Mouse (Mus musculus) mouse trophoblast stem cell (cell line): ENCODE measurements around the gene Snx18.

Experiments used
- in situ Hi-C, 2 experiments: fragments of 300-500 bp; cut with MseI, MboI; formaldehyde crosslinking; loops; 2 replicates in 1 of 2; 3 replicates in 1 of 2; pipeline ENCODE4 v1.15.1; 2025

Gene Snx18

DNA sequence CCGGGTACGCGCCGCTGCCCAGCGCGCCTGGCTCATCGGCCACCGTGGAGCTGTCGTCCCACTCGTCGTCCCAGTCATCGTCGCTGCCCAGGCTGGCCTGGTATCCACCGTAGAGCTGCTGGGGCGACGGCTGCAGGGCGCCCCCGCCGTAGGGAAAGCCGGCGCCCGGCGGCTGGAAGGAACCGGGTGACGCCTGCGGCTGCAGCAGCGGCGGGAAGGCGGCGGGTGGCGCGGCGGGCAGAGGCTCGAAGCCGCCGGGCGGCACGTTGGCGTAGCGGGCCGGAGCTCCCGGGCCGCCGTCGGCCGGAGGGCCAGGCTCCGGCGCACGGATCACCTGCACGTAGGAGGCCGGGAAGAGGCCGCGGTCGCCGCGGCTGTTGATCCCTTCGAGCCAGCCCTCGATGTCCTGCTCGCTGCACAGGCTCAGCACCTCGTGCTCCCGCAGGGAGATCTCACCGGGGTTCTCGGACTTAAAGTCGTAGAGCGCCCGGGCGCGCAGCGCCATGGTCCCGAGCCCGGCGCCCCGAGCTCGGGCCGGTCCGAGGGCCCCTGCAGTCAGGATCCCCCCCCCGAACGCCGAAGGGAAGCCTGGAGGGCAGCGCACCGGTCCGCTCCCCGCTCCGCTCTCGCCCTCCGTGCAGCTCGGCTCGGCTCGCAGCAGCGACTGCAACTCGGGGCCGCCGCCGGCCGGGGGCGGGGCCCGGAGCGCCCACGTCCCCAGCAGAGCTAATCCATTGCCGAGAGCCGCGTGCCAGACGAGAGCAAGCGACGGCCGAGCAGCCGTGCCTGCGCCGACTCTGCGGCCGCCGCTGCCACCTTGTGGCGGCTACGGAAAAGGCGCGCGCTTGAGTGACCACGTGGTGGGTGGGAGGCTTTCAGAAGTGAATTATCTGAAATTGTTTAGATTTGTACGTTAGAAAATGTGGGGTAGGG, at the start of gene Snx18:
Gene Snx18, minus strand, starts transcription at position 674 of the 933 bp plus-strand sequence.
- in situ Hi-C loops, result loop anchor here (10.0 kb wide), 2 partner anchors 273 to 293 kb away; no protein-coding TSS in a partner anchor

DNA sequence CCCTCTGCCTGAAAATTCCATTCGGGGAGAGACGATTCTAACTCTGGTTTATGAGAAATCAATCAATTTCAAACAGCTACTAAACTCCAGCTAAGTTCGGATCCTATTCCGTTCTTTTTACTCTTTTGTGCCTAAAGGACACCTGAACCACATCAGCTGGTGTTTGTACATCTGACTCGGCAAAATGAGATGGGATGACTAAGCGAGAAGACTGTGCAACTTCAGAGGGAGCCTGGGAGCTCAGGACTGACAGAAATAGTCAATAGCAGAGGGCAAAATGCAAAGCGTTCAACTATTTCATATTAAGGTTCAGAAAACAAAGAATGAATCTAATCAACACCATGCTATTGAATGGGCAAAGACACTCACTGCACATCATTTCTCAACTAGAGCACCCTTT, 45.5 kb upstream of the Snx18 start:
- in situ Hi-C loops, result no loop called here

- in situ Hi-C loops, result no loop called here
These were observed 44.9 kb upstream of the Snx18 start, which contains the start of gene Hspb3 for GRCm38 (mm10) chr13:113663151-113663779. Gene Hspb3 (minus strand): TSS chr13:113663676.

- in situ Hi-C loops, result no loop called here
These were observed 43.5 kb upstream of the Snx18 start for GRCm38 (mm10) chr13:113661826-113662271.

- in situ Hi-C loops, result no loop called here
These were observed 42.4 kb upstream of the Snx18 start for GRCm38 (mm10) chr13:113660576-113661310.

- in situ Hi-C loops, result no loop called here
These were observed 38.8 kb upstream of the Snx18 start for GRCm38 (mm10) chr13:113657204-113657603.

DNA sequence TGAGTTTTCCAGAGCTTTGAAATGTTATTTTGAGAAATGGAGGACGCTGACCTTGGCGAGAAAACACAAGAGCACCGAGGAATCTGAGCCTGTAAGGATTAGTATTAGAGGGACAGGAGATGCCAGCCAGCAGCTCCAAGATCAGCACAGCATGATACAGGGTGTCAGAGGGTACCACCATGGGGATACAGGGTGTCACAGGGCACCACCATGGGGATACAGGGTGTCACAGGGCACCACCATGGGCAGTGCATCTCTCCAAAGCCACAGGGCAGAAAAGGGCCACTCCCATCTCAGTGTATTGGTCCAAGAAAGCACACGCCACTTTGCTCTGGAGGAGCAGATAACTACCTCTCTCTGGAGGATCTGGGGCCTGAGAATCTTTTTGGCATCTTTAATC, 38.3 kb upstream of the Snx18 start:
- in situ Hi-C loops, result no loop called here

- in situ Hi-C loops, result no loop called here
These were observed 37.1 kb upstream of the Snx18 start for GRCm38 (mm10) chr13:113655511-113655910.

- in situ Hi-C loops, result no loop called here
These were observed 22.7 kb upstream of the Snx18 start for GRCm38 (mm10) chr13:113640944-113641597.

DNA sequence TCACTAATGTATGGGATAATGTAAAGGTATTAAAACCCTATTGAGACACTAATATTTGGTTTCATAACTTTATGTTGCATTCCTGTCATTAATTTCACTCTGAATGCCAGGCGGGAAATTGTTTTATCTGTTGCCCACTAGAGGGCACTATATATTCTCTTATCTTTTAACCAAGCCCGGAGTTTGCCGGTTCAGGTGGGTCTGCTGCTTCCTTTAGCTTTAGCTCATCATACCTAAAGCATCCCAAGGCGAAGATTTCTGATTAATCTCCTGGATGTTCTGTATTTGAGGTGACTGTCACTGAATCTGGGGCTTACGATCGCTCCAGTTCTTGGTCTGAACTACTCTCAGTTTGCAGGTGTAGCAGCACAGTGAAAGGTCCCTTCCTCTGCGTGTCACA, 20.6 kb upstream of the Snx18 start:
- in situ Hi-C loops, result no loop called here

- in situ Hi-C loops, result no loop called here
These were observed 17.4 kb upstream of the Snx18 start for GRCm38 (mm10) chr13:113635799-113636222.

GRCm38 (mm10) chr13:113634732-113635481, 16.5 kb upstream of the Snx18 start:
- in situ Hi-C loops, result no loop called here

DNA sequence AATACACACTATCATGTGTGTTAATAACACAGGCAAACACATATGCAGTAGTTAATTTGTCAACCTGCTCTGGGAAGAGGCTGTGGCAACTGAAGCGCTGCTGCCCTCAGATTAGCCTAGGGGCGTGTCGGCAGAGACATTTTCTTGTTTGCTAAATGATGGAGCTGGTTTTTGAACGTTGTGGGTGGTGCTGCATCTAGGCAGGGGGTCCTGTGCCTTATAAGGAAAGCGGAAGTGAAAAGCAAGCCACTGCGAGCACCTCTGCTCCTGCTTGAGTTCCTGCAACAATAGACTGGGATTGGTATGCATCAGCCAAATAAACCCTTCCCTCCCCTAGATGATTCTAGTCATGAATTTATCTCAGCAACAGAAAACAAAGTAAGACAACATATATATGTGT, 14.1 kb upstream of the Snx18 start:
- in situ Hi-C loops, result no loop called here

DNA sequence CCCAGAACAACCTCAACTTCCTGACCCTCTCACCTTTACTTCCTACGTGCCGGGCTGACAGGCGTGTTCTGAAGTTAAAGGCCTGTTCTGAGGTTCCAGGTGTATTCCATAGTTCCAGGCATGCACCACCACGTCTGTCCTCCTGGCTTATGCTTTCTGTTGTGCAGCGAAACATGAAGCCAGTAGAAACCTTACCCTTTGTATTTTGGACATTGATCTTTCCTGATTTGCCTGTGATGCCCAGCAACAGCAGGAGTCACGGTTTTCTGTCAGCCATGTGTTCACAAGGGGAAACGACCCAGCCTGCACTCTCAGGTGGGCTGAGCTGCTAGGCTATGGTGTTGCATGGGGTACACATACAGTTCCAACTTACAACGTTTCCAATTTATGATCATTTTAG, 9.2 kb upstream of the Snx18 start:
- in situ Hi-C loops, result no loop called here

DNA sequence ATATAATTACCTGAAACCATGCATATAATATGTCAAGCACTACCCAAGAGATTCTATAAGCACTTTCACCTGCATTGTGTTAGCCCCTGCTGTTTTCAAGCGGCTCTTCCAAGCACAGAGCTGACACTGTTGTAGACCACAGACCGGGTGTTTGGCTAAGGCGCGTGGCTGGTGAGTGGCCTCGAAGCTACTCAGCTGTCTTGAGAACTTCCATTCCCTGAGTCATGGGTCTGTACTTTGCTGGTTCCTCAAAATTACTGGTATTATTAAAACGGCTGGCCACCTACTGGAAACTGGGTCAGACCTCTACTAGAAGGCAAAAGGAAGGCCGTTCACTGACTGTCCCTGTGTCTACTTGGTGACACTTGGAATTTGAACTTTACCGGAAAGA, 4.5 kb upstream of the Snx18 start:
- in situ Hi-C loops, result no loop called here

DNA sequence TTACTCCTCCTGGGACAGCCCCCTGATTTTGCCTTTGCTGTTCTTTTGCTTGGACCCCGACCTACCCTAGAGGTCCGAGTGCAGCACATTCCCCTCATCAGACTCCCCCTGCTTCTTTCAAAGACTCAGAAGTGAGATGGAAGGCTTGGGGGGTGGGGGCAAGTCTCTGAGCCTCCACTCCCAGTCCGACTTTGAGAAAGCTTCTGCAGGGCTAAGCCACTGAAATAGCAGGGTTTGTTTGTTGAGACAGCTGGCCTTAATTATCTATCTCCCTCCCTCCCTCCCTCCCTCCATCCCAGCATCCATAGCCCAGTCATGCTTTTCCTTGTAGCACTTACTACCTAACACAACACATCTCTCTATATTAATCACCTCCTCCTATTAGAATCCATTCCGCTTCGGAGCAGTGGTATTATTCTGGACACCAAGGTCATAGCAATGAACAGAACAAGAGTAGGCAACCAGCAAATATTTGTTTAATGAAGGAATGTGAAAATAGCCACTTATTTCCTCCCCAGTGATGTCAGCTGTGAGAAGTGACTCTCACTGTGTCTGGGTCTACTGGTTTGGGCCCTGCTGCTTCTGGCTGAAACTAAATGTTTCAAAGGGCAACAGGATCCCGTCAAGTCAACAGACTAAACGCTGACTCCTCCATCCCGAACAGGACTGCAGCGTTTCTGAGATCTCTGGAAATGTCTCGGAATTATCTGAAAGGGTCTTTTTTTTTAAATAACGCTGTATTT, 3.9 kb upstream of the Snx18 start:
- in situ Hi-C loops, result no loop called here

DNA sequence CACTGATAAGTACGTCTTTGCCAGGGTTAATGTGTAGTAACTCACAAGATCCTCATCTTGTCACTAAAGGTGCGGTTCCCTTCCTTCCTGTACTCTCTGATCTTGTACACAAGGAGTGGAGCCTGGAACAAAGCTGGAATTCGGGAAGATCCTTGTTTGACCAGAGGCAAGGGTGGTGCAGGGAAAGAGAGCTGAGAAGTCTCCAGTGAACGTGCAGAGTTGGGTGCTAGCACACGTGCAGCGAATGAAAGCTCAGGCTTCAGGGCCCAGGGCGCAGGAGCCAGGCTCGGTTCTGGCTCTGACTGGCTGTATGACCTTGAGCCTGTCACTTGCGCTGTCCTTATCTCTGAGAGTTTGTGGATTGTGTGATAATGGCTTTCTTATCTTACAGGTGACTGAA, 639 bp upstream of the Snx18 start:
- in situ Hi-C loops, result loop anchor here (10.0 kb wide), 2 partner anchors 274 to 294 kb away; no protein-coding TSS in a partner anchor

- in situ Hi-C loops, result loop anchor here (10.0 kb wide), 2 partner anchors 273 to 293 kb away; no protein-coding TSS in a partner anchor
These were observed 950 bp downstream of the Snx18 start for GRCm38 (mm10) chr13:113617338-113617890.

DNA sequence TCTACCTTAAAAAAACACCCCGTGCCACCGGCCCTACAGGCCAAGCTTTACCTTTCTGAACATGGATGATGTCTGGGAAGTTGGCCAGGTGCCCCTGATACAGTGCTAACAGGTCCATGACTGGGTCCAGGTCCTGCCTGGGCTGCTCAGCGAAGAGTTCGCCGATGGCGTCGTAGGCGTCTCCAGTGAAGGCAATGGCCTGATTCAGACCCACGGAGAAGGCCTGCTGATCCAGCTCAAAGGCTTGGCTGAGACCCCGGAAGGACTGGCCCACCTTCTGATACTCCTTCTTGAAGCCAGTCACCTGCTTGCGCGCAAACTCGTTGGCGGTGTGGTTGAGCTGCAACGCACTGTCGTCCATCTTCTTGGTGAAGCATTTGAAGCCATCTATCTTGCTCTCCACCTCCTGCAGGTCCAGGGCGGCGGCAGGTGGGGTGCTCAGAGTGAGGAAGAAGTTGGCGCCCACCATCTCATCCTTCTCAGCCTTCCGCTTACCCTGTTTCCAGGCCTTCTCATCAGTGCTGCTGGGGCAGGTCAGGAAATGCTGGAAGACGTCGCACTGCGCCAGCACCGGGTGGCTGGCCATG, 1.5 kb downstream of the Snx18 start:
- in situ Hi-C loops, result loop anchor here (10.0 kb wide), 2 partner anchors 272 to 292 kb away; no protein-coding TSS in a partner anchor
